Mouse (Mus musculus) neural tube, embryonic 10.5 days (tissue): ENCODE results near the gene P2rx7.

Experiments
- DNase-seq: peaks from one replicate; pipeline ENCODE4 v3.0.0-alpha.2; 2017; ENCODE audit warnings: low spot score; ENCODE audit errors: extremely low spot score

Gene P2rx7

DNA sequence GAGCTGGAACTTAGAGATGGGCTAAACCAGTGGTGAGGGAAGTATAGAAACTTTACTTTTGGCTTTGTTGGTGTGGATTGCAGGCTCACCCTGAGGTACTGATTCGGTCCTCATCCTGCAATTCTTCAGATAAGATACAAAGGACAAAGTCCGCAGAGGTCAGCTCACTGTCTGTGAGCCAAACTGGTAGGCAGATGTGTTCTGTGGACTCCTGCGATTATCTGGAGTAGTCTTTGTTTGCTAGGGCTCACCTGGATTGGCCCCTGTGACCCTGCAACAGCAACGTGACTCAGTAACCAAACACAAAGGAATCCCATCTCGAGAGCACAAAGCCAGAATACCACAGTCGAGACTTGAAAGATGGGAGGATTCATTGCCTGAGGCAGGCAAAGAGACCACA is 46.8 kb downstream of the P2rx7 start:
- DNase-seq = no peak

DNA sequence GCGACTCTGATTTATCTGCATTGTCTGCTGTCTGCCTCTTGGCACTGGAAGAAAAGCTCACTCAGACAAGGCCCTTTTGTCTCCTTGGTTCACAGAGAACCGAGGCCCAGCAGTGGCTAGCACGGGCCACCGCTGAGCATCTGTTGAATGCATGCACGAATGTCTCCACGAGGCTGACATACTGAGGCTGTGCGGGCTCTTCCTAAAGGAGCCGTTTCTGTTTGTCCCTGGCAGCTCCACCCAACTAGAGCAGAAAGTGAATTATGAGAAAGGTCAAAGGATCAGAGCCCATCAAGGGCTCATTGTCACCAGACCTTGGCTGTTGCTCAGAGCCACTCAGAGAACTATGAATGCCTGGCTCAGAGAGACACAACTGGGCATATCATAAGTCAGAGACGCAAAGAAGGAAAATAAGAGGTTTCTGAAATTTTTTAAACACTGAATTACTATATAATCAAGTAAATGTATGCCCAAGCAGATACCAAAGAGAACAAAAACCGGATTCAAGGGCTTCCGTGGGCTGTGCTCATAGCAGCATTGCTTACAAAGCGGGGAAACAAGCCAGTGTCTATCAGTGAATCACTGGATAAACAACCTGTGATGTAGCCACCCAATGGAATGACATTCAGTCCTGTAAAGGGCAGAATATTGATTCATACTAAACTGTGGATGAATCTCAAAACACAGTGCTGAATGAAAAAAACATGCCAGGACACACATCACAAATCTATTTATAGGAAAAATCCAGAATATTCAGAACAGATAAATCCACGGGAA is 49.9 kb downstream of the P2rx7 start:
- DNase-seq = peak; percentile 69

DNA sequence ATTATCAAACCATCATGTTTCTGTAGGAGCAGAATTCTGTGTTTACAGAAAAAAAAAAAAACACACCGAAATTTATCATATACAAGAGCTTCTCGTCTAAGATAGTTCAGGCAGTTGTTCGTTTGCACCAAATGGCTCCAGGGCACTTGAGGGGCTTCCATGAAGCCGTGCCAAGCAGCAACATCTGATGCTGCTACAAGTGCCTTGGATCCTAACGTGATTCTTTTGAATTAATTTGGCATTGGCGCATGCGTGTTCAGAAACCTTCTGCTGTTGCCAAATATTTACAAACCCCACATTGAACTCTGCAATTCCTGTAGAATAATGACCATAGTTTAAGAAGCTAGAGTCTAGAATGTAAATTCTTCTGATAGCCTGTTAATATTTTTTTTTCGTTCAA is 51.8 kb downstream of the P2rx7 start:
- no peak for DNase-seq

DNA sequence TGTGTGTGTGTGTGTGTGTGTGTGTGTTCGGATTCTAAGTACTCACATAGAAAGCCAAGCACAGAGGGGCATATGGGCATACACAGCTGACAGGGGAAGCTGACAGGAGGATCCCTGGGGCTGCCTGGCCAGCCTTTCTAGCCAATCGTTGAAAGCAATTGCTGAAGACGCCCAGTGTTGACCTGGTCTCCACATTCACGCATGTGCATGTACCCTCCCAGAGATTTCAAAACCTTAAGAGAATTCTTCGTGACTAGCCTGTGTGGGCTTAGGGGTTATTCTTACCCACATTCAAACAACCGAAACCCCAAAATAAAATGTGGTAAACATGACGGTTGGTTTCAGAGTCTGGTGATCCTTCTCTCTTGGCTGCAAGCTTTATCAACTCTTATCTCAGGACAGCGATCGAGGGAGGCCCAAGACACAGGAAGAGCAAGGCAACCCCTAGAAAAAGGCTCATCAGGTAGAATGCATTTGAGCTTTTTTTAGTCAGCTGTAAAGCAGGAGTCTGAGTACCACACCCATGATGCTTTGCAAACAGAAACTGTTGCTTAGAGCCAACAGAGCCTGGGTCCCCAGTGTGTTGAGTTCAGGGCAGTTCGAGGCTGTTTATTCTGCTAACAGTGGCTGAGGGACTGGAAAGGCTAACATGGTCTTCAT is 54.5 kb downstream of the P2rx7 start:
- DNase-seq = no peak

DNA sequence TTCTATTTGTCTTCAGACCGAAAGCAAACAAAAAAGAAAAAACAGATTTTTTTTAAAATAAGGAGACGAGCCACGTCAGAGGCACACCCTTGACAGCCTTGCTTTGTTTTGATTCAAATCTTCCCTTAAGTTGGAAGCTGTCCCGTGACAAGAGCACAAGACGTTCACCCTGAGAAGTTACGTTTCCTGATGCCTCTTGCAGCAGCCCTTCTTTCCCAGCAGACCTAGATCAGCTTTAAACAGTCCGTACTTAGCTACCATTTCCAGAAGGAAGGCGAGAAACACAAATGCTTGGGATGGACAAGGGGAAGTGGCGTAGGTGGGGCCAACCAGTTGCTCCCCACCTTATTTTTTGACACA is 55.0 kb downstream of the P2rx7 start:
- DNase-seq = no peak

DNA sequence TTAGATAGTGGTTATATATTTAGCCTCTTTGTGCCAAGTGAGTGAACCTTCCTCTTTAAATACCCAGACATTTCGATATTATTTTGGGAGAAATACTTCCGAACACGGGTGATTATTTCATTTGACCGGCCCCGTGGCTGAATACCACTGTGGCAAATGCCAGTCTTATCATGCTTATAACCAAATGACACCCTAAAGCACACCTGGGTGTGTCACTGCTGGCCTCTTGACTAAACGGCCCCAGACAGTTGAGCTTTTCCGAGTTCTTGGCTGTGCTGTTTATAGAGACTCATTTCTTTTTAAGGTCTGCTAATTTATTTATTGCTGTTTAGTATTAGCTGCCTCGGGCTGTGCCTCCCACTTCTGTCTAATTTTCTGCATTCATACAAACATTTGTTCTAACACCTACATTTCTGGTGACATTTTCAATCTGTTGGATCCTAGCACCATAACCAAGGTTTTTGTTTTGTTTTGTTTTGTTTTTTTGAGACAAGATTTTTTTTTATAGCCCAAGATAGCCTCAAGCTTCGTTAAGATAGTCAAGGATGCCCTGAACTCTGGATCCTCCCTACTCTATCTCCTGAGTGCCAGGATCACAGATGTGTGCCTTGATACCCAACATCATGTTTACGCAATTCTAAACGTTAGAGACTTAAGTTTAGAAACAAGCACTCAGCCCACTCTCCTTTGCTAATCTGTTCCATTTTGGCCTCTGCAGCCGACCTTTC is 56.6 kb downstream of the P2rx7 start:
- DNase-seq = no peak

DNA sequence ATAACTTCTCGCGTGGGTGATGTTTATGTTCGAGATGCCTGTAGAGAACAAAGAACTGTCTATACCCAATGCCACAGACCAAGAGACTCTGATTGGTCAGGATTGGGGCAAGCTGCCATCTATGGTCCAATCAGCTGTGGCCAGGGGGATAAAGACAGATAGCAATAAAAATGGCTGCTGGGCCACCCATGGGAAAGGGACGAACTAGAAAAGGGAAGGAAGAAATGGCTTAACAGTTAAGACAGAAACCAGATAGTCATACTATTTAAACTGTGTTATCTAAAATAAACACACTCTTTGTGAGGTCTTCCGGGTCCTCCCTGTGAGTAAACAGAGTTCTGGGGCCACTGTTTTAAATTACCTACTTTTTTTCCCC is 57.1 kb downstream of the P2rx7 start:
- no peak for DNase-seq

DNA sequence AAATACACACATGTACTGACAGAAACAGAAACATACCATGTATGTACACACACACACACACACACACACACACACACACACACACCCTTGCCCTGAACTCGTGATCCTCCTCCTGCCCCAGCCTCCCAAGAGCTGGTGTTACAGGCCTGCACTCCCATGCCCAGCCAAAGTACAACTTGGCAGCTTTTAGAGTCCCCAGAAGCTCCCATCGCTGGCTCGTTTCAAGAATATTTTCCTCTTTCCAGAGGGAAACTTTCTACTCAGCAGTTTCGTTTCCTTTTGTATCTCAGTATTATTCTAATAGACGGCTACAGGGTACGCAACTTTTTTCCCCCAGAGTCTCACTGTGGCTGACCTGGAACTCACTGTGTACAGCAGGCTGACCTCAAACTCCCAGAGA is 58.4 kb downstream of the P2rx7 start:
- no peak for DNase-seq

DNA sequence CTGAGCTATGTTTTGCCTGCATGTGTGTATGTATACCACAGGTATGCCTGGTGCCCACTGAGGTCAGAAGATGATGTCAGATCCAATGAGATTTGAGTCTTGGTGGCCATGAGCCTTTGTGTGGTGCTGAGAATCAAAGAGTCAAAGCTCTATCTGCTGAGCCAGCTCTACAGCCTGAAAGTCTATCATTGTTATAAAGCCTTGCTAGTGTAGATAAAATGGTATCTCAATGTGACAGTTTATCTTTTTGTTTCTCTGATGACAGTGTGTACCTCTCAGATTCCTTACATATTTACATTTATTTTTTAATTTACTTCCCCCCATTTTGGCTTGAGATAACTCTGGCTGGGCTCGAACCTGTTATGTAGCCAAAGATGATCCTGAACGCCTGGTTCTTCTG is 59.9 kb downstream of the P2rx7 start:
- DNase-seq = no peak

DNA sequence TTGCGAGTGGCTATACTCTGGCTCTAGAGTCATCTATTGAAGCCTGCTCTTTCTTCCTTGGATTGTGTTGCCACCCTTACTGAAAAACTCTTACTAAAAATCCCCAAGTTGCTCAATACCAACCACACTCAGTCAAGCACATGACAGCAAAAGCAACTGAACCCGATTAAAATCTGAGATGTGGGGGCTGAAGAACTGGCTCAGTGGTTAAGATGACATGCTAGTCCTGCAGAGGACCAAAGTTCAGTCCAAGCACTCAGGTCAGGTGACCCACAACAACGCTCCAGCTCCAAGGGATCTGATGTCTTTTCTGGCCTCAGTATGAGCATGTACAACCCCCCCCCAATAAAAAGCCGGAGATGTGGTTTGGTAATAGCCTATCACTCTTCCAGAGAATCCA is 60.9 kb downstream of the P2rx7 start:
- DNase-seq = no peak

DNA sequence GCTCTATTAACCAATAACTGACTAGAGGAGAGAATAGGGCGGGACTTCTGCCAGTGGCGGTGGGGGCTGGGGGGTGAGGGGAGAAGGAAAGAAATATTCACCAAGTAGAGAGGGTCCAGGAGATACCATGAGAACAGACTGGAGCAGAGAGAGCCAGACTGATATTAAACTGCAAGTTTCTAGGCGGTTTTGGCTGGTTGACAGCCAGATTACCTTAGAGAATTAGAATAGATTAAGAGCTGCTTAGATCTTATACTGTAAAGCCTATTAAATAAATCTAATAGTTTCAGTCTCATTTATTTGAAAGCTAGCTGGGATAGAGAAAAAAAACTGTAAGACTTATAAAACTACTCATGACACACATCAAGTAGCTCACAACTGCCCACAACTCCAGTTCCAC is 61.5 kb downstream of the P2rx7 start:
- no peak for DNase-seq

DNA sequence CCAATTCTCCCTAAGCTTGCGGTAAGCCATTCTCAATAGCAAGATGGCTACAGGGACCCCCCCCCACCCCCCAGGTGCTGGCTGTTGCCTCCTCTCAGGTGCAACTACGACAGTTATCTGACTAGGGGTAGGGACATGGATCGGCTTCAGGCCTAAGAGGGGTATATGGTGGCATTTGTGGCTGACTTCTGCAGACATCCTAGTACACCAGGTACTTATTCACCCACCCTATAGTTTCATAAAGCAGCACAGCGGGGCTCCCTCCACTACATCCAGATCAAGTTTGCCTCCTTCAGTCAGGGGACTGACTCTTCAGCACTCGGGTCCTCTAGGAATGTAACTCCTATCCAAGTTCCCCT is 63.2 kb downstream of the P2rx7 start:
- DNase-seq = no peak

DNA sequence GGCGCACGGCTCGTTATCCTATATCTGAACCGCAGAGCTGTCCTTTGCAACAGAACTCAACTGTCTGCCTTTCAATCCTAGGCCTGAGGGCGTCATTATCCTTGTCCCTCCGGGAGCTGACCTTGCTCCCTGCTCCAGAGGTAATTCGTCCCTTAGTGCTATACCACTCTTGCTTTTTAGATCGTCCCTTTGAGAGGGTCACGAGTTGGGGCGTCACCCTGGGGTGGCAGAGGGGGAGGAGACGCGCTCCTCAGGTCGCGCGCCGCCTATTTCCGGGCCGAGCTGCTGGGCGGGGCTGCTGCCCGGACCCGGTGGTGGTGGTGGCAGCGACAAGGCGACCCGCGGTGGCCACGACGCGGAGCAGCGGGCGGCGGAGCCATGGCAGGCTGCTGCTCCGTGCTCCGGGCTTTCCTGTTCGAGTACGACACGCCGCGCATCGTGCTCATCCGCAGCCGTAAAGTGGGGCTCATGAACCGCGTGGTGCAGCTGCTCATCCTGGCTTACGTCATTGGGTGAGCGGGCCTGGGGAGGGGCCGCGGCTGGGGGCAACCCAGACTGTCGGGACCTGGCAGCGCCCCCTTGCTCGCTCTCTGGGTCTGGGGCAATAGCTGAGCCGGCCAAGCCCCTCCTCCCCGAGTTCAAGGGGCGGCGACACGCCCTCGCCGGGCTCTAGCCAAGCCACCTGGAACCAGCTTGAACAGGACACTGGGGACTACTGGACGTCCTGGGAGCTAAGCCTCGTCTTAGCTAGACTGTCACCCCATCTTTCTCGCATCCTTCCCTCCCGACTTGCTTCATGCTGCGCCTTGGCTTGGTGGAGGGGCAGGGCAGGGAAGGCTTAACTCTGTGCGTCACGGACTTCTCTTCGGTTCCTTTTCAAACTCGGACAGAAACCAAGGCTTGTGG is 63.8 kb downstream of the P2rx7 start, which contains the start of gene P2rx4:
Gene P2rx4, plus strand, starts transcription at position 269 of the 906 bp plus-strand sequence.
- peak; percentile 78 for DNase-seq

DNA sequence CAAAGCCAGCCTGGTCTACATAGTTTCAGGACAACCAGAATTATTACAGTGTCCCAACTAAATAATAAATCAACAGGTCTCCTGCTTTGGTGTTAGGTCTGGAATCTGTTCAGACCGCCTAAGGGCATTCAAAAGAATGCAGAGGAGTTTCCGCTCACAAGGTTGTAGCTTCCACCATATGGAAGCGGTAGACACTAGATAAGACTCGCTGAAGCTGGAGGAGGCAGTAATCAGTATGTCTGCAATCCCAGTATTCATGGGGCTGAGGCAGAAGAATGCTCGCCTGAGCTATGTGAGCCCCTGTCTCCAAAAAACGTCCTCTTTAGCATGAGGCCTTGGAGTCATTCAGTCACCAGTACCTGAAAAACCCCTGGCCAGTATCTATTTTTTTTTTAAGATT is 65.1 kb downstream of the P2rx7 start:
- no peak for DNase-seq

DNA sequence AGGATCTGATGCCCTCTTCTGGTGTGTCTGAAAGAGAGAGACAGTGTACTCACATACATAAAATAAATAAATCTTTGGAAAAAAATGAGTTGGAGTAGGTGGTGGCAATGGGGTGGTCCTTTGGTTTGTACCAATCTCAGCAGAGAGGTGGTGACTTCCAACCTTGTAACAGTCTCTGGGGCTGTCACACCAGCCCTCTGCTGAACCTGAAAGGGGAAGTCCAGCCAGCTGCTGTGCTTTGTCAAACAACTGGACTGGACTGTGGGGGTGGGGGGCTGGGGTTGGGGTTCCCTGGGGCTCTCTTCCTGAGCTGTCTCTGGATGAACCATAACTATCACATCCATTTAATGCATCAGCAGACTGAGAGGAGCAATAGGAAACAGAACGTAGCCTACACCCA is 72.0 kb downstream of the P2rx7 start:
- DNase-seq = no peak

DNA sequence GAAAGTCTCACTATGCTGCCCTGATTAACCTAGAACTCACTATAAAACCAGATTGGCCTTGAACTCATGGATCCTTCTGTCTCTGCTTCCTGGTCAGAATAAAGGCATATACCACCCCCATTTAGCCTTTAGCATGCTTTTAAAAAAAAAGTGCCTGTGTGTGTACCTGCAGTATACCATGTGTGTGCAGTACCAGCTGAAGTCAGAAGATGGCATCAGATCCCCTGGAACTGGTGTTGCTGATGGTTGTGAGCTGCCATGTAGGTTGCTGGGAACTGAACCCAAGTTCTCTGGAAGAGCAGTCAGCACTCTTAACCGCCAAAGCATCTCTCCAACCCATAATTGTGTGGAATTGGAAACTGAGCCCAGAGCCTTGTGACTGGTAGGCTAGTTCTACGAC is 73.1 kb downstream of the P2rx7 start:
- DNase-seq = no peak

DNA sequence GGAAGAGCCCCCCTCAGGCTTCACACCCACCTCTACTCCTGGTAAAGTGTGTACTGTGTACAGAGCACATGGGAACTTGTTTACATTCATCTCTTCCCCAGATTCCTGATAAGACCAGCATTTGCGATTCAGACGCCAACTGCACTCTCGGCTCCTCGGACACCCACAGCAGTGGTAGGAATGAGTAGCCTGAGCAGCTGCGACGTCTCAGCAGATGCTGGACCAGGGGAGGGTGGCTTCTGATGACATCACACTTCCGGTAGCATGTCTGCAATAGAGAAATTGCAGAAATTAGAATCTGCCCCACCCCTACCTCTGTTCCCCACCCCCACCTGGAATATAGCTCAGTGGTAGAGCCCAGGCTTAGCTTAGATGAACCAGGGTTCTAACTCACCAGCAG is 74.7 kb downstream of the P2rx7 start:
- DNase-seq = no peak

DNA sequence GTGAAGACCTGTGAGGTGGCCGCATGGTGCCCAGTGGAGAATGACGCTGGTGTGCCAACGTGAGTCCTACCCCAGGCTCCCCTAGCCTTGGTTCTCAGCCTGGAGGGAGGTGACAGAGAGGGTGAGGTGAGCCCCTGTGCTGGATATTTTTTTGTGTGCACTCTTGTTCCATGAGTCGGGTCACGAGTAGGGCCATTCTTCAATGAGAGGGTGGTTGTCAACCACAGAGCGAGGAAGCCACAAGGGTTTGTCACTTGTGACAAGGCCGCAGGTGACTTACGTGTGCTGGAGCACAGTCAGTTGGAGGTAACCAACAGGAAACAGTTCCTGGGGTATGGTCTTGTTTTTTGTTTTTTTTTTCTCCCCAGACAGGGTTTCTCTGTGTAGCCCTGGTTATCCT is 75.5 kb downstream of the P2rx7 start:
- DNase-seq = no peak

DNA sequence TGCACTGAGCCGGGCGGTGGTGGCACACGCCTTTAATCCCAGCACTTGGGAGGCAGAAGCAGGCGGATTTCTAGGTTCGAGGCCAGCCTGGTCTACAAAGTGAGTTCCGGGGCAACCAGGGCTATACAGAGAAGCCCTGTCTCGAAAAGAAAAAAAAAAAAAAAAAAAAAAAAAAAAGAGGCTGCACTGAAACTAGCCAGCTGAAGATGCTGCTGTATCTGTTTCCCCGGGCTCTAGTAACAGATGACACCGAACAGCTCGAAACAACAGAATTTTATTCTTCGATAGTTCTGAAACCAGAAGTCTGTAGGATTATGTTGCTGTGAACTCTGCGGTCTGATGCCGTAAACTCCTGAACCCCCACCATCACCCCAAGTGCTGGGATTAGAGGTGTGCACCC is 81.7 kb downstream of the P2rx7 start:
- DNase-seq = no peak

DNA sequence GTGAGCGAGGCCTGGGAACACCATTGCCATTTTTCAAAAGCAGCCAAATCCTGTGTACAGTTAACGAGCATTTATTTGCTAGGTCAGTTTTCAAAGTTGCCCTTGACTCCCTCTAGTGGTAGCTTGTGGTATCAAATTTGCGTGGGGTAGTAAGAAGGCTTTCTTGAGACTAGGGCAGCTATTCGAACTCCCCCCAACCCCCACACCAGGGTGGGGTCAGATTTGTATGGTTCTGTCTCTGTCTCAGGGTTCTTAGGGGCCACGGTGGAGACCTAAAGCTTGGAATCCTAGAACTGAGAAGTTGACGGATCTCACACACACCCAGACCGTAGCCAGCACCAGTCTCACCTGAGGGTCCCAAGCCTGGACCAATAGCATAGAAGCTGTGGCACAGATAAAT is 82.4 kb downstream of the P2rx7 start:
- peak; percentile 72 for DNase-seq

DNA sequence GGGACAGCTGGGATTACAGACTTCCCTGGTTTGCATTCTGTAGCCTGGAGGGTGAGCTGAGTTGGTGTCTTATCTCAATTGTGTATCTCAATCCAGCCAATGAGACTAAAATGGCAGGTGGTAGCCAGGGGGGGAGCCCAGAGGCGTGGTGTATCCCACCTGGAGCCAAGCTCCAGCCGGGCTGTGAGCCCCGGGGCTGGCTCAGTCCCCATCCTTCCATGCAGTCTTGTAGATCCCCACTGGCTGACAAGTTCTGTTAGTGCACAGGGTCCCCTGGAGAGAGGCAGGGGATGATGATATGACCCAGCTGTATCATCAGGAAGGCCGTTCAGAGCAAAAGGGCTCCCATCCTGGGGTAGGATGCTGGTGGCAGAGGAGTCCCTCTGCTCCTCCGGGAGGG is 82.9 kb downstream of the P2rx7 start:
- no peak for DNase-seq

DNA sequence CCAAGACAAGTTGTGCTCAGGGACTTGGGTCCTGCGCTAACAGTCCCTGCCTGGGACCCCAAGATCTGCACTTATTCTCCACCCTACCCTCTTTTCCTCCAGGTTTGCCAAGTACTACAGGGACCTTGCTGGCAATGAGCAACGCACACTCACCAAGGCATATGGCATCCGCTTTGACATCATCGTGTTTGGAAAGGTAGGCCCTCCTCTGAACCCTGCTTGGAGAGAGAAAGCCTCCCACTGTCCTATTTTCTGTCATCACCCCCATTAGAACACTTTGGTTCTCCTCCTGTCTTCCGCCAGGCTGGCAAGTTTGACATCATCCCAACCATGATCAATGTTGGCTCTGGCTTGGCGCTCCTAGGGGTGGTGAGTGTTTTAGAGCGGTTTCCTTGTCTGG is 83.4 kb downstream of the P2rx7 start:
- DNase-seq = no peak
